Mouse (Mus musculus) forebrain, postnatal 0 days (tissue): ENCODE data around the gene Ppp2r3a. TPM values are rescaled to one million over a fixed set of nuclear protein-coding genes. Genes with fewer than 3 reads are reported as not detected.

Experiments
- ATAC-seq: fragments of 200-750 bp; cut with Nextera tagmentation; 2 replicates; pipeline ENCODE4 v1.8.0; 2017; ENCODE audit warnings: mild to moderate bottlenecking, moderate library complexity
- DNase-seq: peaks from one replicate; pipeline ENCODE4 v3.0.0-alpha.2; 2015
- H3K27ac ChIP-seq: fragments of 300-500 bp; sonication (generic); 2 replicates; pipeline ENCODE4 v1.5.1; 2014; ENCODE audit warnings: low read depth, mild to moderate bottlenecking, antibody characterized with exemption, low read length, moderate library complexity, mixed read lengths
- H3K27me3 ChIP-seq: fragments of 300-500 bp; sonication (generic); 2 replicates; pipeline ENCODE4 v1.6.1; 2014; ENCODE audit warnings: mild to moderate bottlenecking, low read length, mixed read lengths; ENCODE audit not compliant: insufficient read depth
- H3K36me3 ChIP-seq: fragments of 300-500 bp; sonication (generic); 2 replicates; pipeline ENCODE4 v1.6.1; 2014; ENCODE audit warnings: mild to moderate bottlenecking, moderate library complexity; ENCODE audit not compliant: insufficient read depth
- H3K4me1 ChIP-seq: fragments of 300-500 bp; sonication (generic); 2 replicates; pipeline ENCODE4 v1.6.1; 2014; ENCODE audit warnings: antibody characterized with exemption; ENCODE audit not compliant: insufficient read depth
- H3K4me2 ChIP-seq: fragments of 300-500 bp; sonication (generic); 2 replicates; pipeline ENCODE4 v1.6.1; 2014; ENCODE audit warnings: low read depth, mild to moderate bottlenecking, moderate library complexity
- H3K4me3 ChIP-seq: fragments of 300-500 bp; sonication (generic); 2 replicates; pipeline ENCODE4 v1.5.1; 2014; ENCODE audit warnings: low read depth, low read length, mixed read lengths
- H3K9ac ChIP-seq: fragments of 300-500 bp; sonication (generic); 2 replicates; pipeline ENCODE4 v1.6.1; 2014; ENCODE audit warnings: mild to moderate bottlenecking
- H3K9me3 ChIP-seq: fragments of 300-500 bp; sonication (generic); 2 replicates; pipeline ENCODE4 v1.6.1; 2016; ENCODE audit warnings: low read length
- CTCF ChIP-seq: sonication (generic); IDR thresholded peaks from 2 replicates; pipeline ENCODE4 v1.5.1; 2016; ENCODE audit warnings: antibody characterized with exemption, control low read depth, low read depth
- WGBS: fragments of 180-500 bp; shearing (Covaris S2); extraction: QIAGEN DNeasy Blood & Tissue Kit; methylation state at CpG from one replicate; pipeline ENCODE4 v1.1.7; 2014; 5-methylcytosine and 5-hydroxymethylcytosine counted together
- polyA plus RNA-seq: library from polyadenylated mRNA; unstranded; fragments of >200 nt; fragmentation: Nextera tagmentation; extraction: Ambion mirVana; gene quantifications from 2 replicates; pipeline ENCODE4 v1.2.1, GENCODE M21; 2015
- total RNA-seq: library from RNA; depleted of rRNA; stranded (reverse); fragments of >200 nt; gene quantifications from 2 replicates; pipeline ENCODE4 v1.2.3, GENCODE M21; 2014

Ppp2r3a gene
- total and polyA plus RNA-seq, 2 experiments from 2014 or later: 16.8 to 45.5 TPM

DNA sequence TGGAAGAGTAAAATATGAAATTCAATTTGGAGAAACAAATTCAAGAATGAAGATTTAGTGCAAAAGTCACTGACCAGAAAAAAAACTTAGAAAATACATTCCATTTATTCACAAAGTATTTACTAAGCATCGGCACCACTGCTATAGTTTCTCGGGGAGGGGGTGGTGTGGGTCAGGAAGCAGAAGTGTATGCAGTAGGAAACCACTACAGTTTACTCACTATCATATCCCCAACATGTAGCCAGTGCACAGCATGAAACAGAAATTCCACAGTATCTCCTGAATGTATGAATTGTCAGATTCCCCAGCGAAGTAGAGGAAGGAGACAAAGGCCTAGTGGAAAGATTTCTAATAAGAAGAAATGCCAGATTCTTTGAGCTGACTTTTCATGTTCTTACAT lies 11.4 kb downstream of the Ppp2r3a start:
- Histone ChIP-seq H3K36me3 (0 out of 2 replicates have a peak, but pooled peaks cover 2% of the 10 kb centered on the region), H3K9ac (no peak overlapping the region), H3K4me2 (no peak overlapping the region), H3K9me3 (no peaks in the 10 kb centered on the region), H3K4me1 (no peaks in the 10 kb centered on the region), H3K27me3 (no peaks in the 10 kb centered on the region), H3K27ac (no peak overlapping the region), H3K4me3 (no peak overlapping the region)
- 77% methylated on average over 3 of the region's 3 CpGs for WGBS
- TF ChIP-seq CTCF: no peak
- no peak for ATAC-seq
- DNase-seq: no peak

DNA sequence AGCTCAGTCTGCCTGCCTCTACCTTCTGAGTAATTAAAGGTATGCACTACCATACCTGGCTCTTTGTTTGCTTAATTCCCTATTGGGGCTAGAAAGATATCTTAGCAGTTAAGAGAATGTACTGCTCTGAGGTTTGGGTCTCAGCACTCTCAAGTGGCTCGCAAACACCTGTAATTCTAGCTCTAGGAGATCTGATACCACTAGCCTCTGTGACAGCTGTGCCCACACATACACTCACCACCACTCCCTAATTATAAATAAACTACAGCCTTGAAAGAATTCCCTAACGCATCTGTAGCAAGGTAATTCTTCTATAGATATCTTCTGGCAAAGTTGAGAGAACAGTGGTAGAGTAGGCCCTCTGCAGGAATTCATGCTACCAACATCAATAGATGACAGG lies 15.8 kb downstream of the Ppp2r3a start:
- 0 out of 2 replicates have a peak, but pooled peaks cover 6% of the 10 kb centered on the region for H3K36me3 ChIP-seq
- H3K9ac ChIP-seq: no peak overlapping the region
- no peak for TF ChIP-seq CTCF
- WGBS: 87% methylated on average over 2 of the region's 2 CpGs
- no peak for DNase-seq
- ATAC-seq: no peak
- H3K27ac ChIP-seq: no peak overlapping the region
- H3K4me1 ChIP-seq: no peaks in the 10 kb centered on the region
- H3K27me3 ChIP-seq: no peaks in the 10 kb centered on the region
- no peak overlapping the region for H3K4me3 ChIP-seq
- no peak overlapping the region for H3K4me2 ChIP-seq
- no peaks in the 10 kb centered on the region for H3K9me3 ChIP-seq

DNA sequence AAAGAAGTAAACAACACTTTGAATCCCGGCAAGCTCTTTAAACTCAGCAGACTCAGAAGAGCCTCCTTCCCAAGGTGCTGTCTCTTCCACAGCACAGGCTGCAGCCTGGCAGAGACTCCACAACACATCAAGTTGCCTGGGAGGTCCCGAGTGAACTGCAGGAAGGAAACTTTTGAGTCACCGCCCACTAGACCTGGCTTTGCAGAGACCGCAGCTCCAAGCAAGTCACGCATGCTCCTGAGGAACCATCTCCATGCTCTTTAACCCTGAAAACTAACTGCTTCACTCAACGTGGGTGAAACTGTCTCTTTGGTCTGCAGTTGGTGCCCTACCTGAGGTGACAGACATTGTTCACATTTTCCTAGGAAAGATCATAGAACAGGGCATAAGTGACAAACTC lies 19.6 kb downstream of the Ppp2r3a start:
- Histone ChIP-seq H3K27me3 (no peaks in the 10 kb centered on the region), H3K4me1 (no peaks in the 10 kb centered on the region), H3K4me2 (no peak overlapping the region), H3K27ac (no peak overlapping the region), H3K4me3 (no peak overlapping the region), H3K36me3 (0 out of 2 replicates have a peak, but pooled peaks cover 6% of the 10 kb centered on the region), H3K9me3 (no peaks in the 10 kb centered on the region), H3K9ac (no peak overlapping the region)
- TF ChIP-seq CTCF: no peak
- ATAC-seq: no peak
- 87% methylated on average over 6 of the region's 6 CpGs for WGBS
- DNase-seq: no peak

DNA sequence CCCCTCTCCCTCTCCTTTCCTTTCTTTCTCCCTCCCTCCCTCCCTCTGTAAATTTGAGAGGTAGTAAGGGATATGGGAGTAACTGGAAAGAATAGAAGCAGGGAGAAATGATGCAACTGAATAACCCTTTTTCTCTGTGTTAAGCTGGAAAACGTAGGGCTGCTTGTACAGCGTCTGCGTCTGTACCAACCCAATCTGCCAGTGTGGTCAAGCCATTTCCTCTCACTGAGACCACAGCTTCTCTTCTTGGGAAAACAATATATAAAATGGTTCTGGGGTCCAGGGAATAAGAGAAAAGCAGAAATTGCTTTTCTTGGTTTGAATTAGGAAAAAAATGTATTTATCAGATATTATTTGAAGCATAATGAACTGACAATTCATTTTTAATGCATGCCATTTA lies 21.6 kb downstream of the Ppp2r3a start:
- 88% methylated on average over 3 of the region's 3 CpGs for WGBS
- Histone ChIP-seq H3K36me3 (0 out of 2 replicates have a peak, but pooled peaks cover 3% of the 10 kb centered on the region), H3K4me3 (no peak overlapping the region), H3K9ac (no peak overlapping the region), H3K9me3 (no peaks in the 10 kb centered on the region), H3K4me2 (no peak overlapping the region), H3K4me1 (no peaks in the 10 kb centered on the region), H3K27ac (no peak overlapping the region), H3K27me3 (no peaks in the 10 kb centered on the region)
- TF ChIP-seq CTCF: no peak
- DNase-seq: no peak
- no peak for ATAC-seq

DNA sequence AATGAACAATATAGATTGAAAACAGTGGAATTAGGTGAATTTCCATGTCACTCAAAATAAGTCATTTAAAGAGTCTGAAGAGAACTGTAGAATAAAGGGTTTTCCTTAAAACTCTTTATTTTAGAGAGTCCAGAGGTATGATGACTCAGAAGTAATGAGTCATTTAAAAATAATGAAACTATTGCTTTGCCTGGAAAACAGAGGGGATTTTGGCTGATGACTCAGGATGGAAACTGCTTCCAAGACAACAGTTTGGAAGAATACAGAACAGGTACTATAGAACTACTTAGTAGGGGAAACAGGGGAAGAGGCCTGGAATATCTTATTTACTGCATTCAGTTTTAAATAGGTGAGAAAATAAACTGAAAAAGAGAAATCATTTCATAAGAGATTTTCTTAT lies 22.7 kb downstream of the Ppp2r3a start:
- no peak for ATAC-seq
- no peaks in the 10 kb centered on the region for H3K4me1 ChIP-seq
- H3K27me3 ChIP-seq: no peaks in the 10 kb centered on the region
- no peak overlapping the region for H3K27ac ChIP-seq
- H3K4me3 ChIP-seq: no peak overlapping the region
- H3K9ac ChIP-seq: no peak overlapping the region
- no peak for TF ChIP-seq CTCF
- no peak for DNase-seq
- no peaks in the 10 kb centered on the region for H3K9me3 ChIP-seq
- 0 out of 2 replicates have a peak, but pooled peaks cover 3% of the 10 kb centered on the region for H3K36me3 ChIP-seq
- H3K4me2 ChIP-seq: no peak overlapping the region

DNA sequence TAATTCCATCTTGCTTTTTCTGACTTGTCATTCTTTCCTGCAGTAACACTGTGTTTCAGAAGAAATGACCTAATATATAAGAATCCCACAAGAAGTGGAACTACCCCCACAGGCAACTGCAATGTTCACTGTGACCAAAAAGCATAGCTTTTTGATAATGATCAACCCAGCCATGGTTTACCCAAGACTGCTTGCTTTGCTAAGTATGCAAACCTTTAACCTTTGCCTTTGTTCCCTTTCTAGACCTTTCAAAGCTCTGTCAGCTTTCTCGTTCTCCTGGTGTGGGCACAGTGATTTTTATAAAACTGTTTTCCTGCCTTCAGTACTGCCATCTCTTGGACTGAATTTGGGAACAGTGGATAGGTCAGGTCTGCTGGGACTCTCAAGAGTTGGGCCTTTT lies 43.6 kb downstream of the Ppp2r3a start:
- no peak for DNase-seq
- Histone ChIP-seq H3K27ac (no peak overlapping the region), H3K27me3 (no peaks in the 10 kb centered on the region), H3K9ac (no peak overlapping the region), H3K36me3 (no peaks in the 10 kb centered on the region), H3K4me3 (no peak overlapping the region), H3K4me2 (no peak overlapping the region), H3K9me3 (no peaks in the 10 kb centered on the region), H3K4me1 (no peaks in the 10 kb centered on the region)
- WGBS: 62% methylated on average over 1 of the region's 1 CpGs
- ATAC-seq: no peak
- TF ChIP-seq CTCF: no peak

DNA sequence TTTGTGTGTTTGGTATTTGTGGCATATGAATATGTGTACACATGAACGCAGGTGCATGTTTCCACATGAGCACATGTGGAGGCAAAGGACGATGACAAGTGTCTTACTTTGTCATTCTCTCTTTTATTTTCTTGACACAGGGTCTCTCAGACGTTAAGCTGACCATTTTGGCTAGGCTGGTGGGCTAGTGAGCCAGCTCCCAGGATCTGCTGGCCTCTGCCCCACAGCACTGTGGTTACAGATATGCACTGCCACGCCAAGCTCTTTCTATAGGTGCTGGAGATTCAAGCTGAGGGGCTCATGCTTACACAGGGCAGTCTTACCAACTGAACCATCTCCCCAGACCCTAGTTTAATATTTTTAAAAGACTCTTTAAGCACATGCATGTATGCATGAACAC lies 45.1 kb downstream of the Ppp2r3a start:
- Histone ChIP-seq H3K4me3 (no peak overlapping the region), H3K9me3 (no peaks in the 10 kb centered on the region), H3K9ac (no peak overlapping the region), H3K27me3 (no peaks in the 10 kb centered on the region), H3K36me3 (no peaks in the 10 kb centered on the region), H3K4me2 (no peak overlapping the region), H3K27ac (no peak overlapping the region), H3K4me1 (no peaks in the 10 kb centered on the region)
- WGBS: 66% methylated on average over 4 of the region's 4 CpGs
- DNase-seq (no peak), ATAC-seq (no peak)
- no peak for TF ChIP-seq CTCF

DNA sequence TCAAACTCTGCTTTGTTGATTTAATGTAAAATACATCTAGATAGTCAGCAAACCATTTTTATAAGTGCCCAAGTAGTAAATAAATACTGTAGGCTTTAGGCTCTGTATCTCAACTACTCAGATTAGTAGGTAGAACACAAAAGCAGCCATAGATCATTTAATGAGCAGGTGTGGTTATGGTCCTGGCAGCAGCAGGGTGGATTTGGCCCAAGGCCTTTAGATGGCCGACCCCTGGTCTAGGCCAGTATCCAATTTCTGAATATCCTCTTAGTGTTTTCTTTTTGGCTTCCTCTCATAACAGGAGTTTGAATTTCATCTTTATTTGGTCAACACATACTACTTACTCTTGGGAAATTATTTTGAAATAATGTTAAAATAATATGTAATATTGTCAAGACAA lies 46.4 kb downstream of the Ppp2r3a start:
- H3K4me1 ChIP-seq: no peaks in the 10 kb centered on the region; the same call in 1 of the 2 replicates
- DNase-seq: no peak

More for the DNA sequence above, 46.4 kb downstream of the Ppp2r3a start:
- H3K9me3 ChIP-seq: no peaks in the 10 kb centered on the region
- H3K27ac ChIP-seq: no peak overlapping the region
- WGBS: 41% methylated on average over 1 of the region's 1 CpGs
- no peak overlapping the region for H3K9ac ChIP-seq
- no peak for ATAC-seq
- no peak overlapping the region for H3K4me3 ChIP-seq
- H3K27me3 ChIP-seq: no peaks in the 10 kb centered on the region
- H3K4me2 ChIP-seq: no peak overlapping the region
- TF ChIP-seq CTCF: no peak
- H3K36me3 ChIP-seq: no peaks in the 10 kb centered on the region
